In the genomic region with DNA sequence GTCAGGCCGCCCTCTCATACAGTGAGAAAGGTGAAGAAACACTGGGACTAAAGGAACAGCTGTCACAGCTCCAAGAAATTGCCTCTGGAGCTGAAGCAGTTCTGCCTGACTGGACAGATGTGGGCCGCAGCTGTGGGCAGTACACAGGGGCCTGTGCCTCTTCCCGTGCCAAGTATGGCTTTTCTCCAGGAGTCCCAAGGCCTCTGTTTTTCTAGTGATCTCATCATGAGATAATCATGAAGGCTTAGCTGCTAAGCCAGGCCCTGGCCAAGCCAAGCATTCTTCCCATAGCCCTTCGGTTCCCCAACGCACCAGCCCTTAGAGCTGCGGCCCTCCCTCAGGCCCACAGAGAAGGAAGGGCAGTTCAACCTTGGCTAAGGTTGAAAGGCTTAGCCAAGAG, we compare ENCODE assay signal across 14 mouse cellular contexts.
DNase-seq lines count a peak whose midpoint lies in the region; ATAC-seq lines count a peak whose summit lies in the region.
"Had no signal": no experiment of that assay in that cellular context is flagged by ENCODE, and none has a peak within 500 bp of the region (broad histone marks: within the 10 kb centered on the region; RNA-seq: fewer than 3 reads in every experiment).

No protein-coding gene starts in this region.

- no peaks in the 10 kb centered on the region for H3K9me3 ChIP-seq in hindbrain, embryonic 10.5 days
- H3K9me3 ChIP-seq in hindbrain, embryonic 13.5 days: no peaks in the 10 kb centered on the region
- H3K9me3 ChIP-seq: heart, embryonic 12.5 days; hindbrain, embryonic 15.5 days; limb, embryonic 12.5 days had no signal

- WGBS in hindbrain, embryonic 10.5 days: 86% methylated on average over 6 of the region's 6 CpGs
- 74% methylated on average over 6 of the region's 6 CpGs for WGBS in hindbrain, embryonic 13.5 days

- peaks cover 31% of the 10 kb centered on the region for H3K27me3 ChIP-seq in hindbrain, embryonic 10.5 days (ENCODE audit: insufficient read depth, poor library complexity, severe bottlenecking)
- H3K27me3 ChIP-seq in hindbrain, embryonic 13.5 days: peaks cover 10% of the 10 kb centered on the region

- H3K4me1 ChIP-seq in hindbrain, embryonic 10.5 days (replicated peaks): peaks cover 31% of the 10 kb centered on the region
- peaks cover 16% of the 10 kb centered on the region; the same call in 1 of the 2 replicates for H3K4me1 ChIP-seq in hindbrain, embryonic 13.5 days (replicated peaks)
- H3K4me1 ChIP-seq: heart, embryonic 12.5 days; hindbrain, embryonic 15.5 days; limb, embryonic 12.5 days had no signal

- H3K4me3 ChIP-seq in hindbrain, embryonic 10.5 days: no peak overlapping the region
- H3K4me3 ChIP-seq in hindbrain, embryonic 13.5 days: no peak overlapping the region
- H3K4me3 ChIP-seq: heart, embryonic 12.5 days; hindbrain, embryonic 15.5 days; limb, embryonic 12.5 days had no signal

- no peak overlapping the region for H3K4me2 ChIP-seq in hindbrain, embryonic 13.5 days
- H3K4me2 ChIP-seq: heart, embryonic 12.5 days; hindbrain, embryonic 15.5 days; limb, embryonic 12.5 days; lung, embryonic 14.5 days had no signal

- DNase-seq in hindbrain, embryonic 10.5 days (ENCODE audit: low spot score): no peak
- peak; percentile 36 for DNase-seq in retina, postnatal 1 day
- DNase-seq in retina, embryonic 14.5 days (ENCODE audit: low spot score): no peak
- peak; percentile 78 for DNase-seq in fat pad, adult 2 months (ENCODE audit: extremely low read depth, low read depth, low spot score)
- no peak for DNase-seq in lung, postnatal 10 days
- DNase-seq in spleen, postnatal 4 days (ENCODE audit: low spot score in 2 of 2): no peak
- no peak for DNase-seq in thymus, postnatal 36 days
- DNase-seq: cerebellum, postnatal 36 days; lung, embryonic 14.5 days; thymus, postnatal 4 days had no signal

- peak overlapping the region; percentile 53; the same call in 1 of the 2 replicates for H3K27ac ChIP-seq in hindbrain, embryonic 10.5 days
- no peak overlapping the region for H3K27ac ChIP-seq in hindbrain, embryonic 13.5 days
- H3K27ac ChIP-seq: hindbrain, embryonic 15.5 days; limb, embryonic 12.5 days had no signal

- no peak overlapping the region for H3K9ac ChIP-seq in hindbrain, embryonic 13.5 days
- H3K9ac ChIP-seq: heart, embryonic 12.5 days; hindbrain, embryonic 15.5 days; limb, embryonic 12.5 days; lung, embryonic 14.5 days had no signal

- ATAC-seq in hindbrain, embryonic 13.5 days (ENCODE audit: low FRiP score): no peak

- no peaks in the 10 kb centered on the region for H3K36me3 ChIP-seq in hindbrain, embryonic 10.5 days
- no peaks in the 10 kb centered on the region for H3K36me3 ChIP-seq in hindbrain, embryonic 13.5 days
- H3K36me3 ChIP-seq: heart, embryonic 12.5 days; hindbrain, embryonic 15.5 days; limb, embryonic 12.5 days had no signal

Comparison
In these comparisons a context has a peak if more than half of its experiments do, and no peak if none do; other contexts are left out.
1. DNase-seq: peak in retina, postnatal 1 day (single experiment) and fat pad, adult 2 months (single experiment); none in hindbrain, embryonic 10.5 days (single experiment), retina, embryonic 14.5 days (single experiment), lung, postnatal 10 days (single experiment), spleen, postnatal 4 days (0 of 2) and thymus, postnatal 36 days (0 of 2).